Mouse (Mus musculus): ENCODE data around the gene Terf2ip. TPM values are rescaled to one million over a fixed set of nuclear protein-coding genes. Genes with fewer than 3 reads are reported as not detected.
A peak's percentile ranks its signal among the peaks of the same experiment; 100 is the strongest.

Terf2ip gene
- total RNA-seq, 2 experiments from 2014 or later, result 23.2 to 24.2 TPM

DNA sequence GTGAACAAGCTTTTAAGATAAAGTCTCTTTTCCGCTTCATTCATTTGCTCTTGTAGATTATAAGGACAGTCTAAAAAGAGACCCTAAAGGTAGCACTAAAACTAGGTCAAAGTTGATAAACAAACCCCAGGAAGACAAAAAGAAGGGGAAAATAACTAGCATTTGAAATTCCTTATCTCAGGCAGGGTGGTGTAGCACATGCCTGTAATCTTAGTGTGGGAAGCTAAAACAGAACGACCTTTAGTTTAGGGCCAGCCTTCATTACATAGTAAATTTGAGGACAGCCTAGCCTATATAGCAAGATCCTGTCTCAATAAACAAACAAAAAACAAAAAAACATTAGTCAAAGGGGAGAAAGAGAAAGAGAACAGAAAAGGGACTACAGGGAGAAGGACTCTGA lies 3.5 kb upstream of the Terf2ip start:
- DNase-seq (ENCODE audit: low spot score in 2 of 2), result no peak

GRCm38 (mm10) chr8:112009558-112009957 lies 1.6 kb upstream of the Terf2ip start:
- DNase-seq (ENCODE audit: low spot score in 2 of 2), result no peak

DNA sequence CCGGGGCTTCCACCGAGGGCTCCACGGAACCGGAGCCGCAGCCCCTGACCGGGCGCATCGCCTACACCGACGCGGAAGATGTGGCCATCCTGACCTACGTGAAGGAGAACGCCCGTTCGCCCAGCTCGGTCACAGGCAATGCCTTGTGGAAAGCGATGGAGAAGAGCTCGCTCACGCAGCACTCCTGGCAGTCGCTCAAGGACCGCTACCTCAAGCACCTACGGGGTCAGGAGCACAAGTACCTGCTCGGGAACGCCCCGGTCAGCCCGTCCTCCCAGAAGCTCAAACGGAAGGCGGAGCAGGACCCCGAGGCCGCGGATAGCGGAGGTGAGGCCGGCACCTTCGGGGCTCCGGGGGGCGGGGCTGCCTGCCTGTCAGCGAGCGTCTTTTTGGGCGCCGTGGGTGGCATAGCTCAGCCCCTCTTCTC lies 631 bp downstream of the Terf2ip start:
- peak; percentile 8 to 18 for DNase-seq (ENCODE audit: low spot score in 2 of 2)

DNA sequence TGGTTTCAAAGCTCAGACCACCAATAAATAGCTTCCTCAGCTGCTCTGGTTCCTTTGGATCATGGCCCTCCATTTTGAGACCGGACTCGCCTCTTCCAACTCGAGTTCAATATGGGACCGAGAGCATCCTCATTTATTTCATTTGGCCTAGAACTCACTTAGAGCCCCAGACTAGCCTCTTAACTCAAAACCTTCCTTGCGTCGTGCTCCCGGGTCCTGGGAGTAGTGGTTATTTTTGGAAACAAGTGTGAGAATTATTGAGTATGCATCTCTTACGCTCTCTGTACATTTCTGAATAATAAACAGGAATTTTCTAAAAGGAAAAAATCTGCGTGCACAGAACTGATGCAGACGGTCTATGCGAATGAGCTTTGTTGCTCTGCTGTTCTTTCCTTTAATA lies 3.7 kb downstream of the Terf2ip start, which contains the start of gene Gm6793:
Gene Gm6793, minus strand, starts transcription at position 101 of the 400 bp plus-strand sequence.
- no peak for DNase-seq (ENCODE audit: low spot score in 2 of 2)

DNA sequence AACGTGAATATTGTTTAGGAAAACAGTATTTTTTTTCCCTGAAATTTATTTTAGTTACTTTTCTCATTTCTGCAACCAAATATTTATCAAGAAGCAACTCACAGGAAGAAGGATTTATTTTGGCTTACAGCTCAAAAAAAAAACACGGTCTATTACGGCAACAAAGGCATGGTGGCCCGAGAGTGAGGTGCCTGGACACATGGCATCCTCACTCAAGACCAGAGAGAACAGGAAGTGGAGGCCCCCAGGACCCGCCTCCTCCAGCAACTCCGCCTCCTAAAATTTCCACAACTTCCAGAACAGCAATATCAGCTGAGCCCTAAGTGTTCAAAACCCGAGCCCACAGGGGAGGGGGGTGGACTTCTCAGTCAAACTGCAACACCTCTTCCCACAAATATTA lies 18.3 kb downstream of the Terf2ip start:
- no peak for DNase-seq (ENCODE audit: low spot score in 2 of 2)

- DNase-seq (ENCODE audit: low spot score in 2 of 2), result no peak
Observed at GRCm38 (mm10) chr8:112030663-112031062, 19.5 kb downstream of the Terf2ip start.

DNA sequence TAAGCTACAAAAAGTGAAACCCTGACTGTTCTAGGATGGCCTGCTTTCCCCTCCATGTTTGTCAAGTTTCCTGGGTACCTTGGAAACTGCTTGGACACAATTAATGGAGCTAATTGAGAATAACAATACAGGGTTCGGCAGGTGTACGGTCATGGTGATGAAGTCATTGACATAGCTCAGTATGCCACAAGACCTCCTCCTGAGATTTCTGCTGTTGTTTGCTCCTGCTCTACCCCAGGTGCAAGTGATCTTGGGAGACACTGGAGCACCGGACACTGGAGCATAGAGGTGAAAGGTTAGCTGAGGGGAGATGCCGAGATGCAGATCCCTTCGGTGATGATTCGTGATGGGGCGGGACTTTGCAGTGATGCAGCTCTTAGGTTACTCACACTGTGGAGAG lies 21.9 kb downstream of the Terf2ip start:
- DNase-seq (ENCODE audit: low spot score in 2 of 2), result no peak

- peak in 1 of 2 experiments; percentile 16 for DNase-seq (ENCODE audit: low spot score in 2 of 2)
Observed at GRCm38 (mm10) chr8:112034603-112035002, 23.4 kb downstream of the Terf2ip start.

GRCm38 (mm10) chr8:112037521-112037920 lies 26.3 kb downstream of the Terf2ip start:
- DNase-seq (ENCODE audit: low spot score in 2 of 2), result no peak

- DNase-seq (ENCODE audit: low spot score in 2 of 2), result no peak
Observed at GRCm38 (mm10) chr8:112045182-112045581, 34.0 kb downstream of the Terf2ip start.

DNA sequence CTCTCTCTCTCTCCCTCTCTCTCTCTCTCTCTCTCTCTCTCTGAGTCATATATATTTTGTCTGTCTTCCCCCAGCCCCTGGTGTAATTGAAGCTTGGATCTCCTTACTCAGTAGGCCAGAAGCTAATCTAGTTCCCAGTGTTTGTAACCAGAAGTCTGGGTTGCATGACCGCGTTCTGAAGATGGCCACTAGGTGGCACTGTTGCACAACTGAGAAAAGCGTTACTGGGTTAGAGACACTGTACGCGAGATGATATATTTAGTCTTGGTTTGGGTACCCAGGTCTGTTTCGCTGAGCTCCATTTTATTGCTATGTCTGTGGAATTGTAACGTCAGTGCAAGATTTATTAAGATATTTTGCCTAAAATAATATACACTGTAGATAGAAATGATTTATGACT lies 34.7 kb downstream of the Terf2ip start:
- DNase-seq (ENCODE audit: low spot score in 2 of 2), result peak; percentile 45 to 57

DNA sequence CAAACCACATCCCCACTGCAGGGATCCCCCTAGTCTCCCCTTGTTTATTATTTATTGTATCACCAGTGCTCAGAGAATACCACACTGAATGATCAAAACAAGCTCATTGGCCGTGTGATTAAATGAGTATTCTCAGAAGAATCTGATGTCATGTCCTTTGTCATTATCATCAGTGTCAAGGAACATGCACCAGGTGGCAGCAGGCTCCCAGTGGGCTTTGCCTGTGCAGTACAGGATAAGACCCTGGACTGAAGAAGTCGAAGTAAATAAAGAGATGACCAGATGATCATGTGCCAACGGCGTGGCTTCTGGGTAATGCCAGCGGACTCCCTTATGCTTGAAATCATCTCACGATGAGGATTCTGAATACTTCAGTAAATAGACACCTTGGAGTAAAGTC lies 37.1 kb downstream of the Terf2ip start:
- DNase-seq (ENCODE audit: low spot score in 2 of 2), result no peak

- no peak for DNase-seq (ENCODE audit: low spot score in 2 of 2)
Observed at GRCm38 (mm10) chr8:112049984-112050383, 38.8 kb downstream of the Terf2ip start.

DNA sequence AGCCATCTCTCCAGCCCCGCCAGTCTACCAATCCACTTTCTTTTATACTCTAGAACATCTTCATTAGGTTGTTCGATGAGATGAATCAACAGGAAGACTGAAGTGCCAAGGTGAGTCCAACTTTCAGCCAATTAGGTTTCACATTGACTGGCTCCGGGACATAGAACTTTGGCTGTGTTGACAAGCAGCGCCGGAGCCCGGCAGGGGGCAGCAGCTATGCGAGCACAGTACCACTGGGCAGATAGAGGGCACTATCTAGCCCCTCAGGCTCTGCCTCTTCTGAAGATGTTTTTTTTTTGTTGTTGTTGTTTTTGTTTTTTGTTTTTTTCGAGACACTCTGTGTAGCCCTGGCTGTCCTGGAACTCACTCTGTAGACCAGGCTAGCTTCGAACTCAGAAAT lies 40.3 kb downstream of the Terf2ip start:
- DNase-seq (ENCODE audit: low spot score in 2 of 2), result no peak

DNA sequence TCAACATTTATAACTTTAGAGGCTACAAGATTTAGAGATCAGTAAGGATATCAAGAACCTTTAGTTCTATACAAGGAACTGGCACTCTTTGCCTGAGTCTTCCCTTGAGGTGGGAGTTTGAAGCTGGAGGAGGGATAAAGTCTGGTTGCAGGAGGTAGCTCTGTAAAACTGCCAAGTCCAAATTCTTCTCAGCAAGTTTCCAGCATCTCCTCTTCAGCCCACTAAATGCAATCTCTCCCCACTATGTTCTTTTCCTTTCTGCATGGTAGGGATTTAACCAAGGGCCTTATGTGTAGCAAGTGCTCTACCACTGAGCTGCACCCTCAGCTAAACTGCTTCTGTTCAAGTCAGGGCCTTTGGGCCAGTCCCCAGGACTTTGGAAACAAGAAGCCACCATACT lies 43.3 kb downstream of the Terf2ip start:
- DNase-seq (ENCODE audit: low spot score in 2 of 2), result no peak

- no peak for DNase-seq (ENCODE audit: low spot score in 2 of 2)
Observed at GRCm38 (mm10) chr8:112061372-112061771, 50.2 kb downstream of the Terf2ip start.

Other genes with a start within 250 kb of the Terf2ip start
- gene Cfdp1, start 157.1 kb upstream of the Terf2ip start, total RNA-seq (2021), result 10 to 100 TPM; 84.4 to 100.0 TPM
- gene Tmem170, start 134.6 kb upstream of the Terf2ip start, total RNA-seq (2021), result 1 to 10 TPM; 5.9 to 6.1 TPM
- gene Chst5, start 101.0 kb upstream of the Terf2ip start, total RNA-seq (2021), result under 1 TPM; 0.34 to 0.59 TPM
- 10 to 100 TPM in 1 of 2 experiments, 1 to 10 TPM in 1; 7.1 to 10.3 TPM for gene Tmem231, start 77.5 kb upstream of the Terf2ip start, total RNA-seq (2021)
- 100 to 1,000 TPM; 115 to 125 TPM for gene Gabarapl2, start 70.7 kb upstream of the Terf2ip start, total RNA-seq (2021)
- 1 to 10 TPM; 3.6 TPM for gene Adat1, start 19.1 kb upstream of the Terf2ip start, total RNA-seq (2021)
- 100 to 1,000 TPM; 131 to 133 TPM for gene Kars, start 75 bp upstream of the Terf2ip start, total RNA-seq (2021)
- not detected for gene Gm6793, start 3.6 kb downstream of the Terf2ip start, total RNA-seq (2021)

Measured in adrenal gland, postnatal 4 days (tissue).